Mouse (Mus musculus) CH12F3 (cell line): Measurements from ENCODE around the gene Prdx2.

Experiments
- in situ Hi-C: fragments of 300-500 bp; cut with MboI; formaldehyde crosslinking; loops from 2 replicates; pipeline ENCODE4 v1.14.3; 2020; ENCODE audit warnings: low sequenced_read_pairs

Prdx2 gene

DNA sequence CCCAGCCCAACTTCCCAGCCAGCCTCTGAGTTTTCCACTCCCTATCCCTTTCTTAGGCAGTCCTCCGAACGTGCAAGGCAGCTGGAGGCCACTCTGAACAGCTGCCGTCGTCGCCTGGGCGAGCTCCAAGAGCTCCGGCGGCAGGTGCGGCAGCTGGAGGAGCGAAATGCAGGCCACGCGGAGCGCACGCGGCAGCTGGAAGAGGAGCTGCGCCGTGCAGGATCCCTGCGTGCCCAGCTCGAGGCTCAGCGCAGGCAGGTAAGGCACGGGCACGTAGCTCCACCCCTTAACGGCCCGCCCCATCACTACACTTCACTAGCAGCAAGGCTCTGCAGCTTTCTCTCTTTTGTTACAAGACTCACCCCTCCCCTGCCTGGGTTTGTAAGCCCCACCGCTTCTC is 26.3 kb downstream of the Prdx2 start:
- in situ Hi-C loops = no loop called here

DNA sequence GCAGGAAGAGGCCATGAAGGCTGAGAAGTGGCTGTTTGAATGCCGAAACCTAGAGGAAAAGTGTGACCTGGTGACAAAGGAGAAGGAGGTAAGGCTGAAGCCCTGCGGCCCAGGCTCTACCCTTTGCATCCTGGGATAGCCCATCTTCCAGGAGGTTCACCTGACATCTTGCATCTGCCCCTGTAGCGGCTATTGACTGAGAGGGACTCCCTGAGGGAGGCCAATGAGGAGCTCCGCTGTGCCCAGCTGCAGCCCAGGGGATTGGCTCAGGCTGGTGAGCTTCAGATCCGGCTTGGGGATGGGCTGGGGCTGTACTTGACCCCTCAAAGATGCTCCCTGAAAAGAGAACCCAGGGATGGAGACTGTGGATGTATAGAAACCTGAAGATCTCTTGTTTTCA is 27.6 kb downstream of the Prdx2 start:
- in situ Hi-C loops = no loop called here

DNA sequence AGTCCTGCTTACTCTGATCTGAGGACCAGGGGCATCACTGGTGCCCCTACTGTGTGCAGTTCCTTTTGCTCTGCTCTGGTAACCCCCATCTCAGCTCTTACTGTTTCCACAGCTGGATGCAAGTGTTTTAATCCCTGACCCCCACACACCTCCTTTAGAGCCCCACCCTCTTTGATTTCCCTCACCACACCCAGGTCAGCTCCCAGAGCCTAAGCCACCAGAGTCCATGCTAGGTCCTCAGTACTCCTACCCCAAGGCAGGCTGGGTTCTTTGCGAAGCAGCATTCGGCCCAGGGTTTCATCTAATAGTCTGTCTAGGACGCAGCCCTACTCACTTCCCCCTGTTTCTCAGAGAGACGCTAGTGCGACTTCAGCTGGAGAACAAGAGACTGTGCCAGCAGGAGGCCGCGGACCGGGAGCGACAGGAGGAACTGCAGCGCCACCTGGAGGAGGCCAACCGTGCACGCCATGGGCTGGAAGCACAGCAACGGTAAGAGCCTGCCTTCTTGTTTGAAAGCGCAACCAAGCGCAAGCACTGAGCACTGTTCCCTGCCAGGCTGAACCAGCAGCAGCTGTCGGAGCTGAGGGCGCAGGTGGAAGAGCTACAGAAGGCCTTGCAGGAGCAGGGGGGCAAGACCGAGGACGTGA is 28.4 kb downstream of the Prdx2 start:
- in situ Hi-C loops = no loop called here

DNA sequence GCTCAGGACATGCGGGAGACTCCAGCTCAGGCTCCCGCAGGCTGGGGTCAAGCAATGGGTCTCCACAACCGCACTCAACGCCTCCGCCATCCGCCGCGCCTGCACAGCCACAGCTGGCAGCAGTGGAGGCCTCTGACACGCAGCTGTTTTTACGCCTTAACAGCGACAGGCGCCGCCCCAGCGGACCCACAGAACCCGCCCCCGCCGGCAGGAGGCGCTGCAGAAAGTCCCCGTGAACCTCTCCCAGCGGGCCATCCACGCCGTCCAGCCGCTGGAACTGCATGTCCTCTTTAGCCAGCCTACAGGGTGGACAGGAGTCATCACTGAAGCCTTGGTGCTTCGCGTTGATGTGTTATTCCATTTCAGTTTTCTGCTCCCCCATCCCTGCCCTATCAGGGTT is 38.3 kb downstream of the Prdx2 start:
- in situ Hi-C loops = no loop called here

DNA sequence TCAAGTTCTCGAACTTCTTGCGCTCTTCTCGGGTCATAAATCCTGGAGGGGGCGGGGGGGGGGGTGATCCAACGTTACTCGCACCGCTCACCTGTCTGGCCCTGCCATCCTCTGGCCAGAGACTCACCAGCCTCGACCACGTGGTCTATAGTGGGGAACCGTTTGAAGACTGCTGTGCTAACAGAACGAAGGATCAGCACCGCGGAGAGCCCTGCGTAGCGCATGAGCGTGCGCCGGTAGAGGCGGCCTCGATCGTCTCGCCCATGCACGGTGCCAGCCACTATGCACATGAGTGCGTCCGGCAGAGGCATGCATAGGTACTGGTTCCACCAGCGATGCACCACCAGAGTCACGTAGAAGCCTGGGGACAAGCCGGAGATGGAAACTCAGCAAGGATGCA is 41.9 kb downstream of the Prdx2 start:
- in situ Hi-C loops = no loop called here

DNA sequence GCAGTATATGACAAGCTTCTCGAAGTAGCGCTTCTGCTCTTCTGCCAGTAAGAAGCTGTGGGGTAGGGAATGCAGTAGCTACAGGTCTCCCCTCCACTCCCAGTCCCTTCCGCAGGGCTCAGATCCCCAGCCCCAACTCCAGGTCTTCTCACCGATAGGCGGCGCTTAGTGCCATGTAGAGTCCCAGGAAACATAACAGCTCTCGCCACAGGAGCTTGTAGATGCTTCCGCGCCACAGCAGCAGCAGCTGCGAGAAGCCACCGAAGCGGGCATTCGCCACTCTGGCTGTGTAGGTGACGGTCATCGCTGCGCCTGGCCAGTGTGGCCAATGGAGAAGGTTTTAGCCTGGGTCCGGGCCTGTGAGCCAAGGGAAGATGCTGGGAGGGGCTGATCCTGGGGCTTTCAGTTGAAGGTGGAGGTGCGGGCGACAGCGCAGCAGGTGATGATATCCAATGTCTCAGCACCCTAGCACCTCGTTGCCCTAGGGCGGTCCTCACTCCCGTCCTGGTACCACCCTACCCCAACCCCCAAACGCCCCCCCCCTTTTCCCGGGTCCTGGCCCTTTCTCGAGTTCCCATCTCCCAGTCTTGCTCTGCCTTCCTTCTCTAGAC is 43.9 kb downstream of the Prdx2 start:
- in situ Hi-C loops = no loop called here

DNA sequence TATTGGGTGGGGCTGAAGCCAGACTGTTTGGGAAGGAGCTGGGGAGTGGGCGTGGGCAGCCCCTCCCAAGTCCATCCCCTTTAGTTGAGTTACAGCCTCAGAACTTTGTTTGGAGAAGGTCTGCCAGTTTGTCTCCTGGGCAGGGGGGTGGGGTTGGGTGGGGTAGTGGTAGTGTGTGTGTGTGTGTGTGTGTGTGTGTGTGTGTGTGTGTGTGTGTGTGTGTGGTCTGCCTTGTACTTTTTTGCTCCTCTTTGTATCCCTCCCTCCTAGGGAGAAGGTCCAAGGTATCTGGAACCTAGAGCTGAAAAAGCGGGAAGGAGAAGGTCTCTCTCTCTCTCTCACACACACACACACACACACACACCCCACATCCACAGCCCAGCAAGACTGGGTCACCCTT is 45.0 kb downstream of the Prdx2 start, which contains the start of gene Best2:
TSS of gene Best2 (minus strand) at position 101 of the 400 bp plus-strand sequence.
- in situ Hi-C loops = no loop called here

DNA sequence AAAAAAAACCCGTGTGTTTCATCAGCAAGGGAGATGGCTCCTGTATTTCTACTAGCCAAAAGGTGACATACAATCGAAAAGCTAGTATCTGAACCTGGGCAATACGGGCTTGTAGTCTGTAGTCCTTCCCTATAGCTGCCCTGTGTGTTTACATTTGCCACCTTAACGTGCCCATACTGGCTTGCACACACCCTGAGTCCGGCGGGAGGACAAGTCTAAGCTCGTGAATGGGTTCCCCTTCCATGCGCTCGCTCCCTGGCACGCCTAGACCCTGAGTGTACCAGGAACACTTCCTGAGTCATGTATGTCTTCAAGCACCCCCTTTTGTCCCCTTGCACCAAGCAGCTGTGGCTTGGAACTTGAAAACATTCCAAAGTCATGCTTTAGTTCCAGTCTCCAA is 47.3 kb downstream of the Prdx2 start:
- in situ Hi-C loops = no loop called here

DNA sequence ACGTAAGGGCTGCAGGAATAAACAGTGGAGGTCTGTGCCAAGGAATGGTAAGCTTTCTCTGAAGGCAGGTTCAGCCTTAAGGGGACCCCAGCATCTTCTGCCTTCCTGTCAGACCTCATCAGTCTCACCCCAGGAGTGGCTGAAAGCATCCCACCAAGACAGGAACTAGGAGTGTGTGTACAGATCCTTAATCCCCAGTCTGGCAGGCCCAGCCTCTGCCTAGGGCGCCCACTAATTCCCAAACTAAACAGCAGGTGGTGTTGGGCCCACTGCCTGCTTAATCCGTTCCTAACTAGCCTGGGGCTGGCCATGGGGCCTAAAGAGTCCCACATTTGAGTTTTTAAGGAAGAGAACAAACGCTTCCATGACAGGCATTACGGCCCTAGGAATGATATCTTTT is 47.8 kb downstream of the Prdx2 start:
- in situ Hi-C loops = no loop called here

DNA sequence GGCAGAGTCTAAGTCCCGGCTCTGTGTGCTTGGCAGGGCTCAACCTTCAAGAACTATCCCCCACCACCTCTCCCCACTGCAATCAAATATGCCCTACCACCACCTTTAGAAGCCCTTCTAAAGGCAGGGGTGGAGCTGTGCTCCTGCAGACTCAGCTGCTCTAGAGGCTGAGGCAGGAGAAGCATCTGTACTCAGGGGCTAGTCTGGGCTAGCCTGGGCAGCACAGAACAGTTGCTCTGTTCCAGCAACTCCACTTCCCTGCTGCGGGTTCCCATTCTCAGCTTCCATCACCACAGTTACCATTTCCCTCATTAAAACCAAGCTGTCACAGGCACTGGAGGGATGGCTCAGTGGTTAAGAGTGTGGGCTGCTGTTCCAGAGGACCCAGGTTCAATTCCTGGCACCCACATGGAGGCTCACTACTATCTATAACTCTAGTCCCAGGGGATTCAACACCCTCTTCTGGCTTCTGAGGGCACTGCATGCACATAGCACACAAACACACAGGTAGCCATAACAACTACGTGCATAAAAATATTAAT is 52.2 kb downstream of the Prdx2 start:
- in situ Hi-C loops = no loop called here

DNA sequence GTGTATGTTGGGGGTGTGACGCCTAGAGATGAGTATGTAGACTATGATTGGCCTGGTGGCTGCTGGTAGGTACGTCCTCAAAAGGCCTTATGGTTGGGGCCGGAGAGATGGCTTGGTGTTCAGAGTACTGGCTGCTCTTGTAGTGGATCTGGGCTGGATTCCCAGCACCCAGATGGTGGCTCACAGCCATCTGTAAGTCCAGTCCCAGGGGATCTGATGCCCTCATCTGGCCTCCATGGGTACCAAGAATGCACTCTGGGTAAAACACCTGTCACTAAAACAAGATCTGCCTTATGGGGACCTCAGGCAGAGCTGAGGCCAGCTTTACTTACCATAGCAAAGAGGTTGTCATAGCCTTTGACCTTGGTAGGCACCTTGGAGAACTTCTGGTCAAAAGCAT is 54.5 kb downstream of the Prdx2 start:
- in situ Hi-C loops = no loop called here
